Mouse (Mus musculus) MEL (cell line): ENCODE measurements around the gene Nsl1. TPM values are rescaled to one million over a fixed set of nuclear protein-coding genes. Genes with fewer than 3 reads are reported as not detected.

Experiments
- DNase-seq: peaks from one replicate; pipeline ENCODE4 v3.0.0; 2011; ENCODE audit warnings: low read depth, low spot score
- H3K27ac ChIP-seq: 2 replicates; pipeline ENCODE4 v1.5.1; 2012; ENCODE audit warnings: low read depth, mild to moderate bottlenecking, control low read depth, low read length, moderate library complexity; ENCODE audit not compliant: control insufficient read depth
- H3K27me3 ChIP-seq, 2 experiments: fragments of 150-350 bp in 1 of 2; sonication (generic) in 1 of 2; 2 replicates each; pipeline ENCODE4 v1.6.1; 2012; ENCODE audit warnings: low read length in 2 of 2, mild to moderate bottlenecking in 2 of 2, improper control_type of control experiment in 1 of 2, moderate library complexity in 1 of 2; ENCODE audit not compliant: insufficient read depth in 2 of 2, control insufficient read depth in 1 of 2
- H3K36me3 ChIP-seq, 2 experiments: 2 replicates each; pipeline ENCODE4 v1.6.1; 2012 to 2014; ENCODE audit warnings: low read length in 2 of 2, improper control_type of control experiment in 1 of 2, inconsistent platforms in 1 of 2, mild to moderate bottlenecking in 1 of 2; ENCODE audit not compliant: insufficient read depth in 2 of 2, control insufficient read depth in 1 of 2
- H3K4me1 ChIP-seq, 2 experiments: fragments of 150-350 bp in 1 of 2; sonication (generic) in 1 of 2; 2 replicates each; pipeline ENCODE4 v1.6.1; 2012; ENCODE audit warnings: low read length in 2 of 2, improper control_type of control experiment in 1 of 2, mild to moderate bottlenecking in 1 of 2; ENCODE audit not compliant: insufficient read depth in 2 of 2, control insufficient read depth in 1 of 2
- H3K4me3 ChIP-seq, 2 experiments: fragments of 150-350 bp in 1 of 2; sonication (generic) in 1 of 2; 2 replicates each; pipeline ENCODE4 v1.5.1; 2012; ENCODE audit warnings: low read depth in 2 of 2, low read length in 2 of 2, mild to moderate bottlenecking in 2 of 2, moderate library complexity in 2 of 2, control low read depth in 1 of 2, improper control_type of control experiment in 1 of 2; ENCODE audit not compliant: control insufficient read depth in 1 of 2, insufficient read depth in 1 of 2
- H3K79me2 ChIP-seq: 2 replicates; pipeline ENCODE4 v1.6.1; 2012; ENCODE audit warnings: mild to moderate bottlenecking, low read length, moderate library complexity; ENCODE audit not compliant: control insufficient read depth, poor library complexity, insufficient read depth
- H3K9ac ChIP-seq: 2 replicates; pipeline ENCODE4 v1.6.1; 2012; ENCODE audit warnings: low read depth, mild to moderate bottlenecking, control low read depth, low read length, moderate library complexity; ENCODE audit not compliant: control insufficient read depth, poor library complexity, severe bottlenecking
- H3K9me3 ChIP-seq: fragments of 150-350 bp; sonication (generic); replicated peaks from 2 replicates; pipeline ENCODE4 v1.6.1; 2012; ENCODE audit warnings: mild to moderate bottlenecking, low read length, improper control_type of control experiment, moderate library complexity; ENCODE audit not compliant: insufficient read depth
- BHLHE40 ChIP-seq: IDR thresholded peaks from 2 replicates; pipeline ENCODE4 v1.6.1; 2012; ENCODE audit warnings: low read depth, mild to moderate bottlenecking, inconsistent platforms, low read length, improper control_type of control experiment, borderline replicate concordance
- CHD1 ChIP-seq: IDR thresholded peaks from 2 replicates; pipeline ENCODE4 v1.6.1; 2012; ENCODE audit warnings: low read depth, mild to moderate bottlenecking, inconsistent platforms, low read length, improper control_type of control experiment
- CHD2 ChIP-seq: IDR thresholded peaks from 2 replicates; pipeline ENCODE4 v1.6.1; 2011; ENCODE audit warnings: low read length, improper control_type of control experiment
- CTCF ChIP-seq, 3 experiments: IDR thresholded peaks in 2 of 3; conservative IDR thresholded peaks in 1 of 3; 2 replicates each; pipeline ENCODE4 v1.5.1; 2011 to 2012; ENCODE audit warnings: low read length in 3 of 3, low read depth in 2 of 3, mild to moderate bottlenecking in 2 of 3, improper control_type of control experiment in 1 of 3, inconsistent platforms in 1 of 3, mixed read lengths in 1 of 3, moderate library complexity in 1 of 3; ENCODE audit not compliant: control insufficient read depth in 1 of 3, insufficient read depth in 1 of 3, poor library complexity in 1 of 3, severe bottlenecking in 1 of 3
- E2F4 ChIP-seq: IDR thresholded peaks from 2 replicates; pipeline ENCODE4 v1.6.1; 2011; ENCODE audit warnings: low read depth, low read length, improper control_type of control experiment, borderline replicate concordance
- EP300 ChIP-seq, 2 experiments: IDR thresholded peaks; 2 replicates each; pipeline ENCODE4 v1.6.1; 2011; ENCODE audit warnings: improper control_type of control experiment in 2 of 2, low read length in 2 of 2, low read depth in 1 of 2, mild to moderate bottlenecking in 1 of 2
- ETS1 ChIP-seq: IDR thresholded peaks from 2 replicates; pipeline ENCODE4 v1.6.1; 2012; ENCODE audit warnings: low read depth, mild to moderate bottlenecking, inconsistent platforms, low read length, improper control_type of control experiment, moderate library complexity
- GABPA ChIP-seq: IDR thresholded peaks from 2 replicates; pipeline ENCODE4 v1.6.1; 2012; ENCODE audit warnings: low read depth, mild to moderate bottlenecking, inconsistent platforms, low read length, improper control_type of control experiment, moderate library complexity
- HCFC1 ChIP-seq: IDR thresholded peaks from 2 replicates; pipeline ENCODE4 v1.6.1; 2012; ENCODE audit warnings: low read depth, mild to moderate bottlenecking, inconsistent platforms, low read length, improper control_type of control experiment, moderate library complexity
- KAT2A ChIP-seq: conservative IDR thresholded peaks from 2 replicates; pipeline ENCODE4 v1.6.1; 2012; ENCODE audit warnings: low read depth, low read length, improper control_type of control experiment, inconsistent platforms
- MAZ ChIP-seq: IDR thresholded peaks from 2 replicates; pipeline ENCODE4 v1.6.1; 2012; ENCODE audit warnings: low read depth, mild to moderate bottlenecking, inconsistent platforms, low read length, improper control_type of control experiment
- MYB ChIP-seq: IDR thresholded peaks from 2 replicates; pipeline ENCODE4 v1.6.1; 2011; ENCODE audit warnings: mild to moderate bottlenecking, low read depth, low read length, improper control_type of control experiment
- MYC ChIP-seq: IDR thresholded peaks from 2 replicates; pipeline ENCODE4 v1.6.1; 2011; ENCODE audit warnings: low read depth, mild to moderate bottlenecking, low read length, improper control_type of control experiment, moderate library complexity
- NELFE ChIP-seq: IDR thresholded peaks from 2 replicates; pipeline ENCODE4 v1.6.1; 2011; ENCODE audit warnings: low read depth, low read length, improper control_type of control experiment
- RAD21 ChIP-seq: IDR thresholded peaks from 2 replicates; pipeline ENCODE4 v1.6.1; 2011; ENCODE audit warnings: mild to moderate bottlenecking, low read depth, low read length, improper control_type of control experiment
- SIN3A ChIP-seq: IDR thresholded peaks from 2 replicates; pipeline ENCODE4 v1.6.1; 2012; ENCODE audit warnings: low read length, improper control_type of control experiment, inconsistent platforms
- SMC3 ChIP-seq: IDR thresholded peaks from 2 replicates; pipeline ENCODE4 v1.6.1; 2011; ENCODE audit warnings: low read depth, low read length, improper control_type of control experiment
- TBP ChIP-seq: IDR thresholded peaks from 2 replicates; pipeline ENCODE4 v1.8.0; 2011; ENCODE audit warnings: low read depth, low read length, improper control_type of control experiment
- UBTF ChIP-seq: IDR thresholded peaks from 2 replicates; pipeline ENCODE4 v1.6.1; 2012; ENCODE audit warnings: low read depth, mild to moderate bottlenecking, inconsistent platforms, low read length, improper control_type of control experiment, moderate library complexity, borderline replicate concordance; ENCODE audit not compliant: insufficient read depth
- USF1 ChIP-seq: IDR thresholded peaks from 2 replicates; pipeline ENCODE4 v1.6.1; 2014; ENCODE audit warnings: low read depth, mild to moderate bottlenecking, inconsistent platforms, low read length, improper control_type of control experiment, moderate library complexity
- ZC3H11A ChIP-seq: IDR thresholded peaks from 2 replicates; pipeline ENCODE4 v1.6.1; 2012; ENCODE audit warnings: low read depth, mild to moderate bottlenecking, inconsistent platforms, low read length, improper control_type of control experiment
- ZKSCAN1 ChIP-seq: IDR thresholded peaks from 2 replicates; pipeline ENCODE4 v1.6.1; 2012; ENCODE audit warnings: low read depth, mild to moderate bottlenecking, inconsistent platforms, low read length, improper control_type of control experiment, moderate library complexity
- ZMIZ1 ChIP-seq: IDR thresholded peaks from 2 replicates; pipeline ENCODE4 v1.6.1; 2012; ENCODE audit warnings: low read depth, mild to moderate bottlenecking, inconsistent platforms, low read length, improper control_type of control experiment, moderate library complexity
- ZNF384 ChIP-seq: IDR thresholded peaks from 2 replicates; pipeline ENCODE4 v1.6.1; 2012; ENCODE audit warnings: low read depth, mild to moderate bottlenecking, inconsistent platforms, low read length, improper control_type of control experiment
- polyA plus RNA-seq, 2 experiments: library from polyadenylated mRNA; stranded (reverse) in 1 of 2; unstranded in 1 of 2; fragments of >175 nt in 1 of 2; fragments of >200 nt in 1 of 2; gene quantifications; 2 replicates each; pipeline versions ENCODE4 v1.2.1 to v1.2.4; 2012; ENCODE audit warnings: low replicate concordance in 2 of 2, low read depth in 1 of 2; ENCODE audit not compliant: insufficient read length in 2 of 2, insufficient read depth in 1 of 2, missing spikeins in 1 of 2
- total RNA-seq: library from RNA; depleted of rRNA; stranded (reverse); fragments of 300-350 nt; gene quantifications from 2 replicates; pipeline ENCODE4 v1.2.3, GENCODE M21; 2012

Nsl1 gene
- total and polyA plus RNA-seq, 3 experiments, result 24.2 to 41.9 TPM; not detected in 1

DNA sequence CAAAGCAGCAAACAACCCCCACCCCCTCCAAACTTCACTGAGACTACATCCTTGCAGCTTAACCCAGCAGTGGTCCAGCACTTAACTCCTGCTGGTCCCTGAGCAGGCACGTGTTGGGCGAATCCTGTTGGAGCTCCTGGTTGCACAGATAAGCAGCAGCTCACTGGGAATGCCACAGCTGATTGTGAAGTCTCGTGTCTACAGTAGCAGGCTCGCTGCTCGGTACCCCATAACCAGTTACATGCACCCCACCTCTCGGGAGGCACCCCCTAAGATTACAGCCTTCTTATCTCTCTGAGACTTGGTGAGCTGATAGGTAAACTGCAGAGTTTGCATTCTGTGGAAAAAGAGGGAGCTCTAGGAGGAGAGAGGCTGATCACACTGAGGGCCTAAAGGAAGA is 26.5 kb downstream of the Nsl1 start (continued):
- TF ChIP-seq CHD1, result no peak
- no peak for TF ChIP-seq SMC3
- peak; percentile 70; the same call in 1 of the 2 replicates for TF ChIP-seq MYC
- peak; percentile 64 to 88 for TF ChIP-seq EP300 (IDR thresholded peaks at IDR 0.05; ENCODE audit: low read depth in 1 of 2, low read length in 2 of 2)
- TF ChIP-seq ZMIZ1, result 0 out of 2 replicates have a peak, but pooled peaks have one; percentile 3
- TF ChIP-seq NELFE, result no peak
- no peak for TF ChIP-seq CTCF (IDR thresholded peaks at IDR 0.05 in 2 of 3, conservative IDR thresholded peaks at IDR 0.05 in 1 of 3; ENCODE audit: control insufficient read depth in 1 of 3, insufficient read depth in 1 of 3, low read depth in 2 of 3, low read length in 3 of 3, poor library complexity in 1 of 3, severe bottlenecking in 1 of 3)
- TF ChIP-seq UBTF, result no peak
- no peak for TF ChIP-seq RAD21
- peak; percentile 96 for TF ChIP-seq BHLHE40
- TF ChIP-seq E2F4, result no peak
- TF ChIP-seq MAZ, result peak; percentile 48; the same call in 1 of the 2 replicates
- no peak for TF ChIP-seq KAT2A
- peak; percentile 69 for TF ChIP-seq SIN3A
- peak; percentile 89 for TF ChIP-seq ETS1
- TF ChIP-seq GABPA, result no peak
- no peak for TF ChIP-seq ZKSCAN1
- TF ChIP-seq, all 39 proteins: peak for 16

GRCm38 (mm10) chr1:191092050-191092449 is 29.2 kb downstream of the Nsl1 start:
- peaks cover 37 to 60% of the 10 kb centered on the region in 2 experiments for H3K4me1 ChIP-seq

More at GRCm38 (mm10) chr1:191092050-191092449, 29.2 kb downstream of the Nsl1 start:
- Histone ChIP-seq H3K36me3 (peaks cover 0 to 43% of the 10 kb centered on the region in 2 experiments; a peak in 2 of 4 replicates), H3K4me3 (no peak overlapping the region), H3K27ac (no peak overlapping the region), H3K27me3 (no peaks in the 10 kb centered on the region), H3K9ac (no peak overlapping the region)
- DNase-seq, result no peak
- TF ChIP-seq CHD1, result no peak
- TF ChIP-seq USF1, result no peak
- TF ChIP-seq ZC3H11A, result no peak
- TF ChIP-seq ZNF384, result no peak
- no peak for TF ChIP-seq SIN3A
- no peak for TF ChIP-seq CTCF (IDR thresholded peaks at IDR 0.05 in 2 of 3, conservative IDR thresholded peaks at IDR 0.05 in 1 of 3; ENCODE audit: control insufficient read depth in 1 of 3, insufficient read depth in 1 of 3, low read depth in 2 of 3, low read length in 3 of 3, poor library complexity in 1 of 3, severe bottlenecking in 1 of 3)
- no peak for TF ChIP-seq MYB
- no peak for TF ChIP-seq CHD2
- TF ChIP-seq TBP, result no peak
- no peak for TF ChIP-seq HCFC1
- TF ChIP-seq, all 39 proteins: peak for 0
- H3K9me3 ChIP-seq, result no peaks in the 10 kb centered on the region
- no peaks in the 10 kb centered on the region for H3K79me2 ChIP-seq
